Mouse (Mus musculus): ENCODE measurements around the gene Rnf13. TPM values are rescaled to one million over a fixed set of nuclear protein-coding genes. Genes with fewer than 3 reads are reported as not detected.

Rnf13 gene
- polyA plus RNA-seq, 1 experiment from 2014 or later: 138 TPM

DNA sequence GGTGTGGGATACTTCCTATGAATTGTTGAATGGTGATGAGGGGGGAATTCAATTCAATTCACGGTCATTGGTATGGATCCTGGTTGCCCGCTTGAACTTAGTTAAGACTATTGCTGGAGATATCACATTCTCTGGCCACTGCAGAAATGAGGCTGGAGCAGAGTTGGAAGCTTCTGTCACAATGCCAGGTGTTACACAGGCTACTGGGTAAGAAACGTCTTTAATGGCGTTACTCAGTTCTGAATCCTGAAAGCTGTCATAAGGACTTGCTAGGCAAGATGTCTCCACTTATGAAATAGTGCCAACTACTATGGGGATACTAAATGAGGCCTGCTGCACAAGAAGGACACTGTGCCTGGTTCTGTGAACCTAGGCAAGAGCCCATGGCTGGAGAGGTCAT lies 101.0 kb downstream of the Rnf13 start:
- no peak for TF ChIP-seq CTCF (IDR thresholded peaks at IDR 0.05; ENCODE audit: low read depth)
- H3K9me3 ChIP-seq (replicated peaks; ENCODE audit: low read length): no peaks in the 10 kb centered on the region
- DNase-seq (ENCODE audit: low spot score) (no peak), ATAC-seq (replicated peaks; ENCODE audit: low FRiP score, low read depth) (no peak)
- no peak overlapping the region for H3K4me3 ChIP-seq (replicated peaks; ENCODE audit: low read depth, low read length)
- no peak overlapping the region for H3K4me2 ChIP-seq (ENCODE audit: low read length)
- H3K4me1 ChIP-seq (replicated peaks; ENCODE audit: insufficient read depth, low read length): no peaks in the 10 kb centered on the region
- H3K36me3 ChIP-seq (ENCODE audit: insufficient read depth, low read length): 0 out of 2 replicates have a peak, but pooled peaks cover 2% of the 10 kb centered on the region
- H3K9ac ChIP-seq (ENCODE audit: low read depth, low read length): no peak overlapping the region
- 87% methylated on average over 4 of the region's 4 CpGs for WGBS
- H3K27ac ChIP-seq: no peak overlapping the region
- no peaks in the 10 kb centered on the region for H3K27me3 ChIP-seq (ENCODE audit: insufficient read depth, low read length)

DNA sequence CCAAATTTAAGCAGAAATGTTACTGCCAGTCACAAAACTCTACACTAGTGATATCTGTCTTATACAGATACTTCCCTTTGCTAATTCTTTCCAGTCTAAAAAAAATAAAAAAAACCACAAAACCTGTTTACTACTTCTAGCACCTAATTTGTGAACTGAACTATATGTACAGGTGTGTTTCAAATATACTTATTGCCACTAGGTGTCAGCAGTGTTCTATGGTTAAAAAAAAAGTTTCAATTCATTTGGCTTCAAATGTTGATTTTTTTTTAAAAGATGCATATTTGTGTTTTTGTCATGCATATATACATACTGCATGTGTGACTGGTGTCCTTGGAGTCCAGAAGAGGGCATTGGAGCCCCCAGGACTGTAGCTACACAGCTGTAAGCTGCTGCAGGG lies 107.9 kb downstream of the Rnf13 start:
- Histone ChIP-seq H3K9me3 (replicated peaks; ENCODE audit: low read length) (no peaks in the 10 kb centered on the region), H3K9ac (ENCODE audit: low read depth, low read length) (no peak overlapping the region), H3K4me2 (ENCODE audit: low read length) (no peak overlapping the region), H3K36me3 (ENCODE audit: insufficient read depth, low read length) (peaks cover 7% of the 10 kb centered on the region; the same call in 1 of the 2 replicates), H3K27ac (no peak overlapping the region), H3K27me3 (ENCODE audit: insufficient read depth, low read length) (no peaks in the 10 kb centered on the region), H3K4me3 (replicated peaks; ENCODE audit: low read depth, low read length) (no peak overlapping the region), H3K4me1 (replicated peaks; ENCODE audit: insufficient read depth, low read length) (no peaks in the 10 kb centered on the region)
- ATAC-seq (replicated peaks; ENCODE audit: low FRiP score, low read depth) (no peak), DNase-seq (ENCODE audit: low spot score) (peak; percentile 69)
- TF ChIP-seq CTCF (IDR thresholded peaks at IDR 0.05; ENCODE audit: low read depth): peak; percentile 79

DNA sequence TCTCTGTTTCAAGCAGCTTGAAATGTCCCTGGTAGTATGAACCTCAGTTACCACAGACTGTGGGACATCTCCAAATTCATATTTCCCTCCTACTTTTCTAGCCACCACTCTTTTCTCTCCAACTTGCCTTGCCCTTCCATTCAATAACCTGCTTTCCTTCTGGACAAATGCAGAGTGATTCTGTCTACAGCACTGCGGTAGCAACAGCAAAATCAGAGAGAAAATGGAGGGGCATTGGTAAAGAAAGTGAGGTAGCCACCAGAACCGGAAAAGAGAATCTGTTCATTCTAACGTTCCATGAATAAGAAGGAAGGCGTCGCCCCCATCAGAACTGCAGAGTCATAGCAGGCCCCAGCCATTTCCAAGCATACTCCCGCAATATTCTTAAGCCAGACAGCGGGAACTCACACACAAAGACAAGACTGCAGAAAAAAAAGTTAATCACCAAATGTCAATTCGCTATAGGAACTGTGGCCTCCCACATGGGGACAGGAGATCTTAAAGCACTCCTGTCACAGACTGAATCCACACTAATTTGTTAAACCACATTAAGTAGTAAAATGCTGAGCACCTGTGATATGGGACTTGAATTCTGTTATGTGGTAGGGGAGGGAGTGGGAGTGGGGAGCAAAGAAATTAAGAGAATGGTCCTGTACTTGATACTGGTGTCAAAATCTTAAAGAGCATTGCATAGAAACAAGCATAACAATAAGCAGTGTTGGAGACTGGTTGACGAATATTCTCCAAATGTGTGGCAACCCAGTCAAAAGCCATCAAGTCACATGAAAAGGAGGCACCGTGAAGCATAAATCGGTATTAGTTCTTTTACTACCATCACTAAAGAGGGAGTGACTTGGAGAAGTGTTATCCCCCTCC lies 110.2 kb downstream of the Rnf13 start:
- peak; percentile 9; the same call in 1 of the 2 replicates for TF ChIP-seq CTCF (IDR thresholded peaks at IDR 0.05; ENCODE audit: low read depth)
- DNase-seq (ENCODE audit: low spot score): peak; percentile 65
- Histone ChIP-seq H3K27me3 (ENCODE audit: insufficient read depth, low read length) (no peaks in the 10 kb centered on the region), H3K4me3 (replicated peaks; ENCODE audit: low read depth, low read length) (peak overlapping the region; percentile 99), H3K27ac (peak overlapping the region; percentile 90; the same call in 1 of the 2 replicates), H3K36me3 (ENCODE audit: insufficient read depth, low read length) (peaks cover 4% of the 10 kb centered on the region; the same call in 1 of the 2 replicates), H3K4me1 (replicated peaks; ENCODE audit: insufficient read depth, low read length) (no peaks in the 10 kb centered on the region), H3K9me3 (replicated peaks; ENCODE audit: low read length) (no peaks in the 10 kb centered on the region), H3K9ac (ENCODE audit: low read depth, low read length) (peak overlapping the region; percentile 91; the same call in 1 of the 2 replicates), H3K4me2 (ENCODE audit: low read length) (peak overlapping the region; percentile 83)
- ATAC-seq (replicated peaks; ENCODE audit: low FRiP score, low read depth): no peak
- 17% methylated on average over 11 of the region's 11 CpGs for WGBS

DNA sequence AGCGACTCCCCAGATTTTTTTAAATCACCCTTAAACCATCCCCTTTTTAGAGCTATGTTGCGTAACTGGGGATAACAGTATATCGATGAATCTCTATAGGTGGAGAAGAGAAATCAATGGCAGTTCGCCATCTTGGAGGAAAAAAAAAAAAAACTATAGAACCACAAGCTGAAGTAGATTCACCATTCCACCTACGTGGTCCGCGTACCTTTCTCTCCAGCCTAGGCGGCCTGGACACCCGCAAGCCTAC lies 110.7 kb downstream of the Rnf13 start:
- Histone ChIP-seq H3K4me1 (replicated peaks; ENCODE audit: insufficient read depth, low read length) (no peaks in the 10 kb centered on the region), H3K27ac (peak overlapping the region; percentile 90), H3K4me2 (ENCODE audit: low read length) (peak overlapping the region; percentile 83), H3K9ac (ENCODE audit: low read depth, low read length) (peak overlapping the region; percentile 91), H3K36me3 (ENCODE audit: insufficient read depth, low read length) (peaks cover 4% of the 10 kb centered on the region; the same call in 1 of the 2 replicates), H3K27me3 (ENCODE audit: insufficient read depth, low read length) (no peaks in the 10 kb centered on the region), H3K4me3 (replicated peaks; ENCODE audit: low read depth, low read length) (peak overlapping the region; percentile 99), H3K9me3 (replicated peaks; ENCODE audit: low read length) (no peaks in the 10 kb centered on the region)
- ATAC-seq (replicated peaks; ENCODE audit: low FRiP score, low read depth): no peak
- DNase-seq (ENCODE audit: low spot score): peak; percentile 76
- no peak for TF ChIP-seq CTCF (IDR thresholded peaks at IDR 0.05; ENCODE audit: low read depth)
- under 1% methylated on average over 9 of the region's 9 CpGs for WGBS

DNA sequence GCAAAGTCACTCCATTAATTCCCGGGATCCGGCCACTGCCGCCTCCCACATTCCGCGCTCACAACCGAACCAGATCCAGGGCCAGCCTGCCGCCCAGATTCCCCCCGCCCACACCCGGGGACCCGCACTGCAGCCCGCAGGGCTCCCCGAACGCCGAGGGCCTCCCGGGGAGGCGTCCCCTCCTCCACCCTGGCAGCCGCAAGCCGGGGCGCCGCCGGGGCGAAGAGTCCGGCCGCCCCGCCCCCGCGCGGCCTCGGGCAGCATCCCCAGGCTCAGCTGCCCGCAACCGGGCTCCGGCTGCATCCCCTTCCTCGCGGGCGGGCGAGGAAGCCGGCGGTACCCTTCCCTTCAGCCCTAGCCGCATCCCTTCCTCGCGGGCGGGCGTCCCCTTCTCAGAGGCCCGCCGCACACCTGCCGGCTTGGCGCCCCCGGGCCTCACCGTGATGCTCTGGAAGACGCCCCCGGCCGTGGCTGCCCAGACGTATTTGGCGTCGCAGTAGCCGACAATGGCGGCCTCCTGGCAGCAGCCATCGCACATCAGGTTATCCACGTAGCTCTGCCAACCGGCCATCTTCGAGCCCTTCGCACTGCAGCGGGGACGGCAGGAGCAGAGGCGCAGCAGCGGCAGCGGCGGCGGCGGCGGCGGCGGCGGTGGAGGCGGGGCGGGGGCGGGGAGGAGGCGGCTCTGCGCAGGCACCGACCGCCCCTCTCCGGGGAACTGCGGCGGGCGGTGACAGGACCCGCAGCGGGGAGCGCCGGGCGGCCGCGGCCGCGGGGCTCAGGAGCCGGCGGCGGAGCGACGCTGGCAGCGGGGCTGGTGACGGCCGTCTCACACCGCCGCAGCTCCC lies 111.3 kb downstream of the Rnf13 start:
- Histone ChIP-seq H3K9me3 (replicated peaks; ENCODE audit: low read length) (no peaks in the 10 kb centered on the region), H3K9ac (ENCODE audit: low read depth, low read length) (peak overlapping the region; percentile 91), H3K27me3 (ENCODE audit: insufficient read depth, low read length) (no peaks in the 10 kb centered on the region), H3K4me1 (replicated peaks; ENCODE audit: insufficient read depth, low read length) (no peaks in the 10 kb centered on the region), H3K4me3 (replicated peaks; ENCODE audit: low read depth, low read length) (peak overlapping the region; percentile 99), H3K27ac (peak overlapping the region; percentile 90), H3K36me3 (ENCODE audit: insufficient read depth, low read length) (peaks cover 3% of the 10 kb centered on the region; the same call in 1 of the 2 replicates), H3K4me2 (ENCODE audit: low read length) (peak overlapping the region; percentile 83)
- WGBS: 1% methylated on average over 82 of the region's 104 CpGs
- no peak for TF ChIP-seq CTCF (IDR thresholded peaks at IDR 0.05; ENCODE audit: low read depth)
- ATAC-seq (replicated peaks; ENCODE audit: low FRiP score, low read depth) (peak; percentile 89), DNase-seq (ENCODE audit: low spot score) (peak; percentile 75)

DNA sequence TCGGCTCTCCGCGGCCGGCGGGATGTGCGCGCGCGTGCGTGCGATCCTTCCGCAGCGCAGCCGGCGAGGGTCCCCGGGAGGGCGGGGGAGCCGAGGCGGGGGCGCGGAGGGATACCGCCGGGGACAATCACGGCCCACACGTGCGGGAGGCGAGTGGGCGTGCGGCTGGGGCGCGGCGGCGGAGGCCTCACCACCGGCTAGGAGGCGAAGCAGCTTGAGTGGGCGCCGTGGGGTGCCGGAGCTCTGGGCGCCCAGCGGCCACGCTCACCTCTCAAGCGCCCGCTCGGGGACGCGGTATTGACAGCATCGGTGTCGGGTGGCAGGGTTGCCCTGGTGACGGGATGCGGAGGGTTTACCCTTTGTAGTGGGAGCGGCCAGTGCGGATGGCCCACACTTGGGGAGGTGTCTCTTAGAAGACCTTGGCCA lies 111.9 kb downstream of the Rnf13 start, which contains the start of gene Pfn2:
Gene Pfn2 (minus strand): TSS at position 320 of the 426 bp plus-strand sequence.
- Histone ChIP-seq H3K4me3 (replicated peaks; ENCODE audit: low read depth, low read length) (peak within 1 kb of the TSS; percentile 99), H3K4me2 (ENCODE audit: low read length) (peak within 1 kb of the TSS; percentile 83), H3K27ac (peak within 1 kb of the TSS; percentile 90), H3K4me1 (replicated peaks; ENCODE audit: insufficient read depth, low read length) (no peaks in the 10 kb centered on the region), H3K9ac (ENCODE audit: low read depth, low read length) (peak within 1 kb of the TSS; percentile 91), H3K36me3 (ENCODE audit: insufficient read depth, low read length) (no peaks in the 10 kb centered on the region), H3K27me3 (ENCODE audit: insufficient read depth, low read length) (no peaks in the 10 kb centered on the region), H3K9me3 (replicated peaks; ENCODE audit: low read length) (no peaks in the 10 kb centered on the region)
- peak; percentile 82 for DNase-seq (ENCODE audit: low spot score)
- 0% methylated on average over 49 of the region's 52 CpGs for WGBS
- no peak for TF ChIP-seq CTCF (IDR thresholded peaks at IDR 0.05; ENCODE audit: low read depth)
- ATAC-seq (replicated peaks; ENCODE audit: low FRiP score, low read depth): peak; percentile 88
